Mouse (Mus musculus) forebrain, embryonic 13.5 days (tissue): ENCODE measurements around the gene Runx2. TPM values are rescaled to one million over a fixed set of nuclear protein-coding genes. Genes with fewer than 3 reads are reported as not detected.

Experiments used
- ATAC-seq: fragments of 200-750 bp; cut with Nextera tagmentation; 2 replicates; pipeline ENCODE4 v1.8.0; 2017
- H3K27ac ChIP-seq: fragments of 300-500 bp; sonication (generic); 2 replicates; pipeline ENCODE4 v1.5.1; 2015; ENCODE audit warnings: inconsistent platforms, mild to moderate bottlenecking, moderate library complexity
- H3K27me3 ChIP-seq: fragments of 300-500 bp; sonication (generic); 2 replicates; pipeline ENCODE4 v1.6.1; 2015; ENCODE audit warnings: mild to moderate bottlenecking, inconsistent platforms
- H3K36me3 ChIP-seq: fragments of 300-500 bp; sonication (generic); 2 replicates; pipeline ENCODE4 v1.6.1; 2015; ENCODE audit warnings: mild to moderate bottlenecking, inconsistent platforms; ENCODE audit not compliant: poor library complexity, severe bottlenecking
- H3K4me1 ChIP-seq: fragments of 300-500 bp; sonication (generic); 2 replicates; pipeline ENCODE4 v1.6.1; 2015; ENCODE audit warnings: inconsistent platforms
- H3K4me2 ChIP-seq: fragments of 300-500 bp; sonication (generic); 2 replicates; pipeline ENCODE4 v1.6.1; 2015; ENCODE audit warnings: inconsistent platforms, mild to moderate bottlenecking, moderate library complexity
- H3K4me3 ChIP-seq: fragments of 300-500 bp; sonication (generic); 2 replicates; pipeline ENCODE4 v1.5.1; 2015; ENCODE audit warnings: mild to moderate bottlenecking, inconsistent platforms
- H3K9ac ChIP-seq: fragments of 300-500 bp; sonication (generic); 2 replicates; pipeline ENCODE4 v1.6.1; 2015; ENCODE audit warnings: mild to moderate bottlenecking, inconsistent platforms
- H3K9me3 ChIP-seq: fragments of 300-500 bp; sonication (generic); replicated peaks from 2 replicates; pipeline ENCODE4 v1.6.1; 2016; ENCODE audit warnings: inconsistent platforms
- WGBS: fragments of 180-500 bp; shearing (Covaris S2); methylation state at CpG from one replicate; pipeline ENCODE4 v1.1.7; 2015; 5-methylcytosine and 5-hydroxymethylcytosine counted together
- polyA plus RNA-seq: library from polyadenylated mRNA; unstranded; fragments of >200 nt; fragmentation: Nextera tagmentation; extraction: Ambion mirVana; gene quantifications from 2 replicates; pipeline ENCODE4 v1.2.1, GENCODE M21; 2015

Gene Runx2
- polyA plus RNA-seq = 0.18 and 0.73 TPM in 2 replicates

- WGBS = 30% methylated on average over 3 of the region's 3 CpGs
- H3K9me3 ChIP-seq = no peaks in the 10 kb centered on the region
- H3K4me2 ChIP-seq = no peak within 1 kb of the TSS
- H3K9ac ChIP-seq = no peak within 1 kb of the TSS
- no peak within 1 kb of the TSS for H3K27ac ChIP-seq
- no peaks in the 10 kb centered on the region; the same call in 1 of the 2 replicates for H3K4me1 ChIP-seq
- H3K27me3 ChIP-seq = no peaks in the 10 kb centered on the region
- ATAC-seq = no peak
- no peak within 1 kb of the TSS for H3K4me3 ChIP-seq
- no peaks in the 10 kb centered on the region for H3K36me3 ChIP-seq
These were observed at the start of gene Runx2 for GRCm38 (mm10) chr17:44814508-44815175. Gene Runx2 (minus strand): TSS chr17:44814797.

DNA sequence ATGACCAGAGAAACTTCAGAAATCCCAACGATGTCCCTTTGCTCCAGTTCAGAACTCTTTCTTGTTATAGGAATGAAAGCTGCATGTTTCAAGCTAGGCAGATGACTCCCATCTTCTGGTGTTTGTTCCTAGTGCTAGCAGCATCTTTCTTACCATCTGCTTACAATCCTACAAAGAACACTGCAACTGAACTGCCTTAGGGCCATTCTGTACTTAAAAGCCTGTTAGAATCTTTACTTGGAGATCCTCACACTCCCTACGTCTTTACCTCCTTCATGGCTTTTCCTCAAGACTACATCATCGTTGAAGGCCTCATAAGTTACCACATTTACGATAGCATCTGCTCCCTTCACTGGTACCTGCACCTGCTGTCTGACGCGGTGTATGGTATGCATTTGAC lies 48.6 kb upstream of the Runx2 start:
- H3K4me1 ChIP-seq = no peaks in the 10 kb centered on the region
- no peaks in the 10 kb centered on the region for H3K27me3 ChIP-seq
- ATAC-seq = no peak
- no peak overlapping the region for H3K4me2 ChIP-seq
- H3K36me3 ChIP-seq = no peaks in the 10 kb centered on the region
- H3K4me3 ChIP-seq = no peak overlapping the region
- H3K9me3 ChIP-seq = no peaks in the 10 kb centered on the region
- H3K9ac ChIP-seq = no peak overlapping the region
- H3K27ac ChIP-seq = no peak overlapping the region
- WGBS = 95% methylated on average over 6 of the region's 6 CpGs

DNA sequence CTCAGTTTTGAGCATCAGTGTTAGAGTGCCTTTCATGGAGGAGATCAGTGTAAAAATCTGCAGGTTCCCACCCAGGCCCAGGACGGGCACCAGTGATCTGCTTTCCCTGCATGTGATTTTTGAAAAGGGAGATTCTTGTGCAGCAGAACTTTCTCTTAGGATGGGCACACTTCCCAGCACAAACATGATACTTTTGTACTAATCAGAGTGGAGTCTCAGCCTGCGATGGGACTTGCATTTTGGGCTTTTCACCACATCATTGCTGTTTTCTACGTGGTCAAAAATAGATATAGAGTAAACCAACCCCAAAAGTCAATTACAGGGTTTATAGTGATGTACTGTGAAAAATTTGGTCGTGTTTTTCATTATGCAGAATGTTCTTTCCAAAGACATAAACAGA lies 27.6 kb upstream of the Runx2 start:
- 87% methylated on average over 4 of the region's 4 CpGs for WGBS
- Histone ChIP-seq H3K27ac (no peak overlapping the region), H3K27me3 (no peaks in the 10 kb centered on the region), H3K9ac (no peak overlapping the region), H3K4me2 (no peak overlapping the region), H3K4me3 (no peak overlapping the region), H3K9me3 (no peaks in the 10 kb centered on the region), H3K4me1 (no peaks in the 10 kb centered on the region), H3K36me3 (no peaks in the 10 kb centered on the region)
- ATAC-seq = no peak

- no peak overlapping the region for H3K9ac ChIP-seq
- no peak for ATAC-seq
- WGBS = 84% methylated on average over 1 of the region's 1 CpGs
These were observed 16.6 kb upstream of the Runx2 start for GRCm38 (mm10) chr17:44831201-44831600.

DNA sequence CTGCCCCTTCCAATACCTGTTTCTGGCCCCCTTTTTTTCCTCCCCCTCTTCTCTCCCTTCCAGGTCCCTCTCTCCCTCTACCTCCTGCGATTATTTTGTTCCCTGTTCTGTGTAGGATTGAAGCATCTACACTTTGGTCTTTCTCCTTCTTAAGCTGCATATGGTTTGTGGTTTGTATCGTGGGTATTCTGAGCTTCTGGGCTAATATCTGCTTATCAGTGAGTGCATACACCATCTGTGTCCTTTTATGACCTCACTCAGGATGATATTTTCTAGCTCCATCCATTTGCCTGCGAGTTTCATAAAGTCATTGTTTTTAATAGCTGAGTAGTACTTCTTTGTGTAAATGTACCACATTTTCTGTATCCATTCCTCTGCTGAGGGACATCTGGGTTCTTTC lies 15.0 kb upstream of the Runx2 start:
- WGBS = 90% methylated on average over 3 of the region's 3 CpGs
- H3K4me2 ChIP-seq = no peak overlapping the region
- no peaks in the 10 kb centered on the region for H3K4me1 ChIP-seq
- no peak overlapping the region for H3K27ac ChIP-seq
- H3K9me3 ChIP-seq = no peaks in the 10 kb centered on the region
- H3K36me3 ChIP-seq = no peaks in the 10 kb centered on the region
- no peaks in the 10 kb centered on the region for H3K27me3 ChIP-seq
- ATAC-seq = no peak
- H3K9ac ChIP-seq = no peak overlapping the region
- no peak overlapping the region for H3K4me3 ChIP-seq

More at GRCm38 (mm10) chr17:44831201-44831600, 16.6 kb upstream of the Runx2 start:
- Histone ChIP-seq H3K27ac (no peak overlapping the region), H3K4me2 (no peak overlapping the region), H3K4me3 (no peak overlapping the region), H3K9me3 (no peaks in the 10 kb centered on the region), H3K4me1 (no peaks in the 10 kb centered on the region), H3K27me3 (no peaks in the 10 kb centered on the region), H3K36me3 (no peaks in the 10 kb centered on the region)

DNA sequence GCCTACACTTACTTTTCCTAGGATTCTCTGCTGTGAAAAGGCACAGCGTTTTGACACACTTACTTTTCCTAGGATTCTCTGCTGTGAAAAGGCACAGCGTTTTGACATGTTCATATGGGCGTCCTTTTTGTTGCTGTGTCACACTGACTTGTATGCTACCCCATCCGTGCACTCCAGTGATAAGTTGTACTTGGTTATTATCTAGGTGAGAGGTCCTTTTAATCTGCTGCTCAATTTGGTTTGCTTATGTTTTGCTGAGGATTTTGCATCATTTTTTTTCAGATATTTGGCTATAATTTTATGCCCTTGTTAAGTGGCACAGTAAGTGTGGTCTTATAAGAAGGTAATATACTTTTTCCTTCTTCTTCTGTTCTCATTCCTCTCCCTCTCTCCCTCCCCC lies 13.4 kb upstream of the Runx2 start:
- H3K4me2 ChIP-seq = no peak overlapping the region
- H3K36me3 ChIP-seq = no peaks in the 10 kb centered on the region
- WGBS = 85% methylated on average over 4 of the region's 4 CpGs
- ATAC-seq = no peak
- H3K27ac ChIP-seq = no peak overlapping the region
- no peaks in the 10 kb centered on the region for H3K4me1 ChIP-seq
- H3K4me3 ChIP-seq = no peak overlapping the region
- H3K27me3 ChIP-seq = no peaks in the 10 kb centered on the region
- no peak overlapping the region for H3K9ac ChIP-seq
- no peaks in the 10 kb centered on the region for H3K9me3 ChIP-seq

- no peaks in the 10 kb centered on the region for H3K36me3 ChIP-seq
These were observed 12.5 kb upstream of the Runx2 start for GRCm38 (mm10) chr17:44827124-44827523.

GRCm38 (mm10) chr17:44821940-44822339 lies 7.3 kb upstream of the Runx2 start:
- no peak overlapping the region for H3K9ac ChIP-seq
- no peaks in the 10 kb centered on the region for H3K4me1 ChIP-seq
- H3K9me3 ChIP-seq = no peaks in the 10 kb centered on the region
- H3K36me3 ChIP-seq = no peaks in the 10 kb centered on the region
- no peak overlapping the region for H3K4me2 ChIP-seq
- ATAC-seq = no peak
- no peaks in the 10 kb centered on the region for H3K27me3 ChIP-seq
- no peak overlapping the region for H3K4me3 ChIP-seq
- no peak overlapping the region for H3K27ac ChIP-seq
- 82% methylated on average over 5 of the region's 5 CpGs for WGBS

More at GRCm38 (mm10) chr17:44827124-44827523, 12.5 kb upstream of the Runx2 start:
- Histone ChIP-seq H3K4me2 (no peak overlapping the region), H3K4me3 (no peak overlapping the region), H3K9ac (no peak overlapping the region), H3K27me3 (no peaks in the 10 kb centered on the region), H3K27ac (no peak overlapping the region), H3K4me1 (no peaks in the 10 kb centered on the region), H3K9me3 (no peaks in the 10 kb centered on the region)
- 88% methylated on average over 3 of the region's 3 CpGs for WGBS
- ATAC-seq = no peak

GRCm38 (mm10) chr17:44819816-44820215 lies 5.2 kb upstream of the Runx2 start:
- H3K27me3 ChIP-seq = no peaks in the 10 kb centered on the region
- H3K9ac ChIP-seq = no peak overlapping the region
- H3K36me3 ChIP-seq = no peaks in the 10 kb centered on the region
- 74% methylated on average over 4 of the region's 4 CpGs for WGBS
- no peak for ATAC-seq
- no peaks in the 10 kb centered on the region for H3K9me3 ChIP-seq
- no peaks in the 10 kb centered on the region; the same call in 1 of the 2 replicates for H3K4me1 ChIP-seq
- H3K4me3 ChIP-seq = no peak overlapping the region
- H3K27ac ChIP-seq = no peak overlapping the region
- no peak overlapping the region for H3K4me2 ChIP-seq

DNA sequence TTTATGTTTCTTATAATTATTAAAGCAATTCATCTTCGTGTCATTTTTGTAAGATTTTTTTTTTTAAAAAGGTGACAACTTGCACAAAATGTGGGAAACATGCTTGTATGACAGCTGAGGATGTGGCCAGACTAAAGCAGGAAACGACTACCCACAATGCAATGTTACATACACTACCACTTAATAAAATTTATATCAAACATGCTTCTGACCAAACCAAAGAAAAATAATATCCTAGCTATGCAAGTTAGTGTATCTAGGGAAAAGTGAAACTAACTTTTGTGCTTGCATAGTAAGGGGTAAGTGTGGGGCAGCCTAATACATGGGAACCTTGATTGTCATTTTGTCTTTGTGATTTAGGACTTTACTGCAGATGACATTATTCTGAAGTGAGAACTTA lies 4.2 kb upstream of the Runx2 start:
- ATAC-seq = no peak

GRCm38 (mm10) chr17:44807031-44807430 lies 7.6 kb downstream of the Runx2 start:
- H3K36me3 ChIP-seq = no peaks in the 10 kb centered on the region
- no peak overlapping the region for H3K9ac ChIP-seq
- H3K4me3 ChIP-seq = no peak overlapping the region
- no peaks in the 10 kb centered on the region for H3K9me3 ChIP-seq
- H3K4me1 ChIP-seq = no peaks in the 10 kb centered on the region
- ATAC-seq = no peak
- no peaks in the 10 kb centered on the region for H3K27me3 ChIP-seq
- WGBS = 98% methylated on average over 1 of the region's 1 CpGs
- H3K27ac ChIP-seq = no peak overlapping the region
- no peak overlapping the region for H3K4me2 ChIP-seq

More for the DNA sequence above, 4.2 kb upstream of the Runx2 start:
- WGBS = 79% methylated on average over 2 of the region's 2 CpGs
- H3K36me3 ChIP-seq = no peaks in the 10 kb centered on the region
- no peak overlapping the region for H3K9ac ChIP-seq
- no peaks in the 10 kb centered on the region for H3K9me3 ChIP-seq
- no peaks in the 10 kb centered on the region; the same call in 1 of the 2 replicates for H3K4me1 ChIP-seq
- no peak overlapping the region for H3K4me3 ChIP-seq
- no peak overlapping the region for H3K27ac ChIP-seq
- H3K4me2 ChIP-seq = no peak overlapping the region
- H3K27me3 ChIP-seq = no peaks in the 10 kb centered on the region

GRCm38 (mm10) chr17:44797331-44797730 lies 17.3 kb downstream of the Runx2 start:
- H3K27me3 ChIP-seq = no peaks in the 10 kb centered on the region
- no peaks in the 10 kb centered on the region for H3K36me3 ChIP-seq
- no peaks in the 10 kb centered on the region for H3K9me3 ChIP-seq
- no peak overlapping the region for H3K4me2 ChIP-seq
- no peak overlapping the region for H3K4me3 ChIP-seq
- no peaks in the 10 kb centered on the region for H3K4me1 ChIP-seq
- WGBS = 53% methylated on average over 3 of the region's 3 CpGs
- H3K9ac ChIP-seq = no peak overlapping the region
- no peak overlapping the region for H3K27ac ChIP-seq
- no peak for ATAC-seq
